Mouse (Mus musculus): ENCODE results near the gene Cpd.
"Not testable (repeated sequence)": the region's sequence is repeated elsewhere in the genome, so short reads cannot be mapped to it uniquely, and the experiment has no call there.

Cpd gene

DNA sequence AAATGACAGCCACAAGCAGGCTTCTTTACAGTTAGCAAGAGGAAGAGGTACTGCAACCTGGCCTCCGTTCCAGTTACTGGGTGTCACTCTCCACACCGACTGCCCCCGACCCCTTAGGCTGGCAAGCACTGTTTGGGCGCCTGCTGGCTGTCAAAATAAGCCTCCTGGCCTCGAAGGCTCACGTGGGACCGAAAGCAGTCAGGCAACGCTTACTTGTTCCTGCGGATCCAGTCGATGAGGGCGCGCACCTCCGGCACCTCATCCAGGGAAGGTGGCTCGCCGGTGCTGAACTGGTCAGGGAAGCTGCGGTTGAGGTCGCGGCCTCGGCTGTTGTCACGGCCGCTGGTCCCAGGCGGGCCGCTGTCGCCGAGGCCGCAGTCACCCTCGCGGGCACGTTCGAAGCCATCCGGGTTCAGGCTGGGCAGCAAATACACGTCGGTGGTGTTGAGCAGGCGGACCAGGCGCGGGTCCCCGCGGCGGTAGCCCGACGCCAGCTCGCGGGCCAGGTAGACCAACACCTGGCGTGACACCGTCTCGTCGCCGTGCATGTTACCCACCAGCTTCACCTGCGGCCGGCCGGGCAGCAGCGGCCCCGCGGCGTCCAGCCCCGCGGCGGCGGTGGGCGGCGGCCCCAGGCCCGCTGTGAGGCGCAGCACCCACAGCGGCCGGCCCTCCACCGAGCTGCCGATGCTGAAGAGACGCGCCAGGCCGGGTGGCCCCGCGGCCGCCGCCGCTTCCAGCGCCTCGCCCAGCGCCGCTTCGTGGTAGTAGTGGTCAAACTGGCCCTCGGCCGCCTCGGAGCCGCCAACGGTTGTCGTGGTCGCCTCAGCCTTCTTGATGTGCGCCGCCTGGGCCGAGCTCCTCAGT, 574 bp downstream of the Cpd start:
- peak; percentile 31 for DNase-seq

- DNase-seq, result peak; percentile 33
Measured at GRCm38 (mm10) chr11:76845275-76845980, 1.4 kb downstream of the Cpd start.

DNA sequence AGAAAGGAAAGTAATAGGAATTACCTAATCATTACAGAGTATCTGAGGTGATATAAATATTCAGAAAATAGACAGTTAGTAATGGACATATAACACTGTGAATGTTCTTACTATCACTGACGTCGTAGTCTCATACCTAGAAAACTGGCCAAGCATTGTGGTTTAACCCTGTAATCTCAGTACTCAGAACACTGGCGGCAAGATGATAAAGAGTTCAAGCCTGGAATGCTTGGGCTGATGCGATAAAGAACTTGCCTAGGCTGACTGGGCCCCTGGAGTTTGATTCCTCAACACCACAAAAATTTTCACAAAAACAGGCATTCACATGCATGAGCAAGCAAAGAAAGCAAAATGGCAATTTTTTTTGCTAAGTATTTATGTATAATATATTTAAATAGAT, 8.2 kb downstream of the Cpd start:
- DNase-seq, result no peak

DNA sequence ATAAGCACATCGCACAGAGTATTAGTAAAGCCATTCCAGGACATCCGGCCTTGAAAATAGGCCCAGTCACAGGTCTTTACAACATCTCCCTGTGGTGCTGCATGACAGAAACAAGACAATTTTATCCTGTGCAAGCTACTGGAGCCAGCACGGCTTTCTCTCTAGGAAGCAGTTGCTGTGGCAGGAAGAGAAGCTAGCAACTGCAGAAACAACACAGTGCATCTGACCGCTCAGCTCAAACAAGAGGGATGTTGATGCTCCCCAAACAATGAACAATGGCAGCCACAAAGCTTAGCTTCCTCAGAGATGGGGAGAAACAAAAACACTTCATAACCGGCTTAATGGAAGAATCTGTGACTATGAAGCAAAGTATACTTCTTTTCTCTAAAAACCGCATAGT, 10.5 kb downstream of the Cpd start:
- DNase-seq, result peak; percentile 11

DNA sequence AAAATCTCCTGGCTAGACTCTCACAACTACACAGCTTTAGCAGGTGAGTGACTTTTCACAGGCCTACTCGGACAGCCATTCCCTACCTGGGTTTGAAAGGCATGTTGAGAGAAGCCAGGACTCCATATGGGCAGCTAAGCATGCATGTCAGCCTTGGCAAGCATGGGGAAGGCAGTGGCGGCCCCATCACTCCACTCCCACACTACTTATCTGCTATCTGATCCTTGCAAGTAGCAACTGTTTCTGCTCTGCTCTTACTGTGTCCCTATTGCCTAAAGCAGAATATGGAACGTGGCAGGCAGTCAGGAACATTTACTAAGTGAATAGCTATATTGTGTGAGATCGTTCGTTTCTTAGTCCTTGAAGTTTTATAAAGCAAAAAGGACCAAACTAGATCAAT, 10.9 kb downstream of the Cpd start:
- DNase-seq, result no peak

DNA sequence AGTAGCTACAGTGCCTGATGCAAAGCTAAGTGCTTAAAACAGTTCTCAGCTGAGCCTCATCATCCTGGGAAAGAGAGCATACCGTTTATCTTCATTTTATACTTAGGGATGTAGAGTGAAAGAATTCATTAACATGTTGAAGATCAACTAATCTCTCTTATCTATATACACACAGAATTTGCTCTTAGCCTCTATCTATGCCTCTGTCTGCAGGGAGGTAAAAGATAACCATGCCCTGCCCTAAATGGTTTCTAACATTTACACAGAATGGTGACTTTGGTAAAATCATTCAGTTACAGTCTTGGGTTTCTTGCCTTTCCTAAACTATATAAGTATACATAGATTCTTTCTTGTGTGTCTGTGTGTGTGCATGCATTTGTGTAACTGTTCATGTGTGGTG, 12.2 kb downstream of the Cpd start:
- no peak for DNase-seq

- DNase-seq, result no peak
Measured at GRCm38 (mm10) chr11:76824885-76825265, 21.9 kb downstream of the Cpd start.

DNA sequence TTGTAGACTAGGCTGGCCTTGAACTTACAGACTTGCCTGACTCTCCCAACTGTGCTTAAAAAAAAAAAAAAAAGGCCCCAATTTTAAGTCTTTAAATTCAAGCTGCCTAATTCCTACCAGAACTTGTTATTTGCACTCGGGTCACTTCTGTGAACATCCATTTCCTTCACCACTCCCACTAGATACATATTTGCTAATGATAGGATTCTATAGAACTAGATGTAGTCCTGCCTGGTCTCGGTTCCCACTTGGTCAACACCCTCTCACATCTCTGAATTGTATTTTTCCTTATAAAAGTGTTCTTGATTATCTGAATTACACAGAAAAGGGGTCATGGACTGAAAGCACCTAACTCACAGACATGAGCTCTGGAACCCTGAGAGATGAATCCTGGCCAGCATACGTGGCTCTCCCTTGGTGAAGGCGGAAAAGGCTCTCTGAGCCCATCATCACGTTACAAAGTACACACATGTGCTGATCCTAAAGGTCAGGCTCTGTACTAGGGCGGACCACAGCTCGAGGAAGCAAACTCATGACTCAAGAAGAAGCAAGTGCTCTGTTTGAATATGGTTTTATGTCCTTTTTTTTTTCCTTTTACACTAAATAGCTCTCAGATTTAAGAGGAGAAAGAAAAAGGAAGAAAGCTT, 22.5 kb downstream of the Cpd start:
- DNase-seq, result no peak

DNA sequence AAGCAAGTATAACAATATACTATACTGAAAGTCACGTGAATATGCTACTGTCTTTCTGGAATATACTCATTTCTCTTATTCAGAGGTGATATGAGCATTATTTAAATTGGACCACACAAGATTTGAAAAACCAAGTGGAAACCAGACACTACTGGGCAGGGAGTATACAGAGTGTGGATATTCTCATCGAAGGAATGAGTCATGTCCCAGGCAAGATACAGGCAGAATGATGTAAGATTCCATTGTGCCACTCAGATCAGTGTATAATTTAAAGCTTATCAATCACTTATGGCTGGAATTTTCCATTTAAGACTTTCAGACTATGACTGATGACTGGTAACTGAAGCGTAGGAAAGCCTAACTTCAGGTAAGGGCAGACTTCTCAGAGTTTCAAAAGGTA, 23.2 kb downstream of the Cpd start:
- no peak for DNase-seq

DNA sequence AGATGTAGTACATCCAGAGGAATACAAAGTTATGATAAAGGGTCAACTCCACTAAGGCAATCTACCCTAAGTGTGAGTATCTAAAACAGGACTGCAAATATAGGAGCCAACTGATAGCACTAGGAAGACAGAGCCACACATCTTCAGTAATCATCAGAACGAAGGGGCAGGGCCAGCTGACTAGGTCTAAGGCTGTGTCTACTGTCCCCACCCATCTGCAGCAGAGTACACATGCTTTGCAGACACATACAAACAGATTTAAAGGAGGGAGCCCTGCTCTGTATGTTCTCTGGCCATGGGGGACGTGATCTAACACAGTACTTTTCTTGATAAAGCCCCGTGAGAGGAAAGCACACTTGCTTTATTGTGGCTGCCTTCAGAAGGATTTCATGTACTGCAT, 25.5 kb downstream of the Cpd start:
- no peak for DNase-seq

DNA sequence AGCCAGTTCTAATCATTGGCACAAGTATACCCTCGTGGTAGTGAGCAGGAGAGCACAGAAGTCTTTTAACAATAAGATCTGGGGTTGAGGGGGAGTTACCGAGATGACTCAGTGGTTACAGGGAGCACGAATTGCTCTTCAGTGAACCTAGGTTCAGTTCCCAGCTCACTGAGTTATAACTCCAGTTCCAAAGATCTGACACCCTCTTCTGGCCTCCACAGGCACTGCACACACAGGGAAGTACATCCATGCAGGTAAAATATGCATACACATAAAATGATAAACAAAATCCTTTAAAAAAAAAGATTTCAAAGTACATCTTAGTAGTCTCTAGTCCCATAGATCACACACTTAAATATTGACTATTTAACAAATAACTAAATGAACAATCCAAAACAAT, 29.2 kb downstream of the Cpd start:
- no peak for DNase-seq

DNA sequence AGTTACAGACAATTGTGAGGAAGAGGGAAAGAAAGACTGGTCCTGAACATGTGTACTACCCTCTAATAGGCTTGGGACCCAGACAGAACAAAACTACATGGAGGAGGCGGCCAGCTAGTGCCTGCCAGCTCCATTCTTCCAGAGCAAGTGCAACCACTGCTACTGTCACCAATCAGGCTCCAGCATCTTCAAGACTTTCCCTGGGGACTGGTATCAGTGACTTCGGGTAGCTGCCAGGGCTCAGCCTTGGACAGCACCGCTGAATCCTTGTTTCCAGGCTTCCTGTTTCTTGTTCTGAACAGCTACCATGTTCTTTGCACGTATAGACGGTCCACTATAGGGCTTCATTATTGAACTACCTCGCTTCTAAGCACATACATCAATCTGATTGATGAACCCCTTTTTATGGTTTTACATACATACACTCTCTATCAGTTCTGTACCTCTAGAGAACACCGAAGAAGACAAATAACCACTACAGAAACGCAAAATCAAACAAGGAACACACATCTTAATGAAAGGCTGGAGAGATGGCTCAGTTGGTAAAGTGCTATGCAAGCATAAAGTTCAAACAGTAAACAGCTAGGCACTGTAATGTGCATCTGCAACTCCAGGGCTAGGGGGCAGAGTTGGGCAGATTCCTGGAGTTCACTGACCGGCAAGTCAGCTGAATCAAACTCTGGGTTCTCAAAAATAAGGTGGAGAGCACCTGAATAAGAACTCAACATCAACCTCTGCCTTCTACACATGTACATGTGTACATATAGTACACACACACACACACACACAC, 35.9 kb downstream of the Cpd start:
- DNase-seq, result peak; percentile 38

DNA sequence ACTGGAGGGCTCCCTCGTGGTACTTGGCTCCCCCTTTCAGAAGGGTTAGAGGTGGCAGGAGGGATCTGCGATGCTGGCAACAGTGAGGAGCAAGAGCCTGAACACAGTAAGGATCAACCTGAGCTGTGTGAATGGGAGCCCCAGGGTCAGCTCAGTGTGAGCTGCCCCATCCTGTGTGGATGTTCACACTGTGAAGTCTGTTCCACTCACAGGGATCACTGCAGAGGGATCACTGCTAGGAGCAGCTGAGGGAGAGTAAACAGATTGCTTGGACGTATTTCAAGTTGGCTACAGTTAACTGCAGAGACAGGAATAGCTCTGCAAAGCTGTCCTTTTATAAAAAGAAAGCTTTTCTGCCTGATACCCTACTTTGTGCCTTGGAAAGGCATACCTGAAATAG, 37.4 kb downstream of the Cpd start:
- peak; percentile 7 for DNase-seq

DNA sequence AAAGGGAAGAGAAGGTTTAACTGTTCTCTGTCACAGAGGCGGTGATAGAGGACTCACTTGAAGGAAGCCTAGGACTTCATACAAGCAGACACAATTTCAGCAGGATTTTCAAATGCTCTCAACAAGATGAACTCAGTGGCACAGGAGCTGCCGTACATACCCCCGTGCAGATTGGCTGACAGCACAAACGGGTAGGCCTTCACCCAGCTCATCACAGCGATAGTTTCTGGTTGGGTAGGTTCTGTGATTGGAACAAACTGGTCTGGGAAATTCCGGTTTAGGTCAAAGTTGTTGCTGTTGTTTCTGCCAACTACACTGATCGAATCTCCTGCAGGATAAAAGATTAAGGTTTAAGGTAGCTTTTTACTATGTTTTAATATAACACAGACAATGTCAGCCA, 38.3 kb downstream of the Cpd start:
- DNase-seq, result no peak

DNA sequence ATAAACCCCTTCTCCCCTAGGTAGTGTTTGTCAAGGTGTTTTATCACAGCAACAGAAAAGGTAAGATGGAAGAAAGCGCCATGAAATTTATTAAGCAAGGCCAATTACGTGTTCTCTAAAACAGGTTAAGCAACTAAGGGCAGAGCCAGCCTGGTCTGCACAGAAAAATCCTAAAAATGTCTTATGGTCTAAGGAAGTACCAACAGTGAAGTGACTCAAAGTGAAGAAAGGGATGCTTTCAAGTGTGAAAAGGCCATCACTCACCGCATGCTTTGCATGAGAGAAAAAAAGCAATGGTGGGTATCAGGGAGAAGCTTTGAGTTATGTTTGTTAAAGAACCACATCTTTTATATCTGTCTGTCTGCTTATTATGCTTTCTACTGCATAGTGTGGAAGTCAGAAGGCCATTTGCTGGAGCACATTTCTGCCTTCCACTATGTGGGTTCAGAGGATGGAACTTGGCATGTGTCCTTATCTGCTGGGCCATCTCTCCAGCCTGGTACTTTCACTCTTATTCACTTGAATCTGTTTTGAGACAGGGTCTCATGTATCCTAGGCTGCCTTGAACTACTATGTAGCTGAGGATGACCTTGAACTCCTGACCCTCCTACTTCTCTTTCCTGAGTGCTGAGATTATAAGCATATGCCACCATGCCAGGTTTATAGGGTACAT, 39.7 kb downstream of the Cpd start:
- DNase-seq, result no peak

DNA sequence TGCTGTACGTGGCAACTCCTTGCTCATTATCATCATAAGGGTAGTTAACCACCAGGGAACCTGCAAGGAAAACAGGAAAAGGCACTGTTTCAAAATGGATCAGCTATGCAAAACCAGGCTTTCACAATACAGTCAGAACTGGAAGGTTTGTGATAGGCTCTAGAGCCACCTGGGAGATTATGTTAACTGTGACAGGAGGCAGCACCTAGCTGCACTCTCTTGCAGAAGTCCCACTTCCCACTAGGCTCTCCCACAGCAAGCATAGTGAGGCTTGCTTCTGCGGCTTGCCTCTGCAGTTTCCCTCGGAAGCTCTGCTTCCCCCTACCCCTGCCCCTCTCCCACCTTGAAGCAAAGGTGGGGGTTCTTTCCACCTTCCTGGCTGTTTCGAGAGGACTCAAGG, 40.8 kb downstream of the Cpd start:
- no peak for DNase-seq

DNA sequence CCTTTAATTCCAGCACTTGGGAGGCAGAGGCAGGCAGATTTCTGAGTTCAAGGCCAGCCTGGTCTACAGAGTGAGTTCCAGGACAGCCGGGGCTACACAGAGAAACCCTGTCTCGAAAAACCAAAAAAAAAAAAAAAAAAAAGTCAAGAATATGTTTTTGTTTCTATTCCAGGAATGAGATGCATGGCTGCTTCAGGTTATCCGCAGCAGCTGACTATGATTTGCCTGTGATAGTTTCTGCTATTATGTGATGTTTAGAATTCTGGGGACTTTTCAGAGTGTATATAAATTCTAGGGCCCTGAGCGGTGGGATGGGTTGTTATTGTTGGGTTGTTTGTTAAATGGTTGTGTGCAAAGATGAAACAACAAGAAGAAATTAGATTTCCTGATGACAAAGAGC, 41.7 kb downstream of the Cpd start:
- not testable (repeated sequence) for DNase-seq

DNA sequence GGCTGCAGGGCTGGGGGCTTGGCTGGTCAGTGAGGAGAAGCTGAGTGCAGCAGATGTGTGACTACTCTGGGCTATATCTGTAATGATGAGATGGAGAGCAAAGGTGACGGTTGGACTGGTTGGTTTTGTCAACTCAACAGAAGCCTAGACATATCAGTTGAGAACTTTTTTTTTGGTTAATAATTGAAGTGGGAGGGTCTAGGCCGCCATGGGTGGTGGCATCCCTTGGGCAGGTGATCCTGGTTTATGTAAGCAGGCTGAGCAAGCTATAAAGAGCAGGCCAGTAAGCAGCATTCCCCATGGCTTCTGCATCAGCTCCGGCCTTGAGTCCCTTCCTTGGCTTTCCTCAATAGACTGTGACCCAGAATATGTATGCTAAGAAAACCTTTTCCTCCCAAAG, 43.6 kb downstream of the Cpd start:
- no peak for DNase-seq

DNA sequence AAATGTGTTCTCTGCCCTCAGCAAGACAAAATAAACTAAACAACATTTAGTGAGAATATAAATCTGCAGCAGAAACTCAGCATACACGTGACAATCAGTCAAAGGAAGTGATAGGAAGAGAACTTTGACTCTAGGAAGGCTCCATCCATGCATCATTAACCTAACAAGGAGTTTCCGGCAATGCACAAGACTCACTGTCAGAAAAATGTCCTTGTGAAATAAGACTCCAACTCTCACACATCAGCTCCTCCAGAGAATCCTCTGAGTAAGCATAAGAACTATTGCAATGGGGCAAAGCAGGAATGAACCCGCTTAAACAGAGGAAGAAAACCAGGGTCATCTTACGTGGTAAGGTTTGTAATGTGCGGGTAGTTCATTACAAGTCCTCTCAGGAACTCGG, 49.6 kb downstream of the Cpd start:
- no peak for DNase-seq

DNA sequence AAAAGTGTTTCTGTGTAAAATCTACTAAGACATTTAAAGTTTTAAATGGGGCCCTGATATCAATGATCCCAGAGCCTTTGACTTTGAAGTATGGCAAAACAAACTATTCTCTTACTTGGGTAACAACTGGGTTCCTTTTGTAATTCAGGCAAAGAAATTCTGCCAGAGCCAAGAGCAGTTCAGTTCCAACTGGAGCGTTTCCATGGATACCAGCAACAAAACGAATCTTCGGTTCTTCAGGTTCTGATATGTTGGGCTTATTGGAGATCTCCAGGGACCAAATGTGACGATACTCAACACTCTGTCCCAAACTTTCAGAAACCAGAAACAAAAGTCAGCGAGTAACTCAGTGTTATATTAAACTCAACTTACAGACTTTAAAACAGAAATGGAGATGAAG, 51.5 kb downstream of the Cpd start:
- DNase-seq, result no peak

GRCm38 (mm10) chr11:76791331-76791730, 55.5 kb downstream of the Cpd start:
- DNase-seq, result no peak

DNA sequence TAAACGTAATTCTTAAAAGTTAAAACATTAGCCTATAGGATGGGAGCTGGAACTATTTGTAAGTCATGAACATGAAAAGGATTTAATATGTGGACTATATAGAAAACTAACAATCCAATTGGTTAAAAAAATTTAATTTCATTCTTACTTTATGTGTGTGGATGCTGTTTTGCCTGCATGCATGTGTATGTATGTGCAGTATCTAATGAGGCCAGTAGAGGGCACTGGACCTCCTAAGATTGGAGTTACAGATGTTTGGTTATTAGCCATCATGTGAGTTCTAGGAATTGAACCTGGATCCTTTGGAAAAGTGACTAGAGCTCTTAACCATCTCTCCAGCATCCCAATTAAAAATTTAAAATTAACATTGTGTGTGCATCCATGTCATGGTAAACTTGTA, 57.6 kb downstream of the Cpd start:
- peak; percentile 71 for DNase-seq

DNA sequence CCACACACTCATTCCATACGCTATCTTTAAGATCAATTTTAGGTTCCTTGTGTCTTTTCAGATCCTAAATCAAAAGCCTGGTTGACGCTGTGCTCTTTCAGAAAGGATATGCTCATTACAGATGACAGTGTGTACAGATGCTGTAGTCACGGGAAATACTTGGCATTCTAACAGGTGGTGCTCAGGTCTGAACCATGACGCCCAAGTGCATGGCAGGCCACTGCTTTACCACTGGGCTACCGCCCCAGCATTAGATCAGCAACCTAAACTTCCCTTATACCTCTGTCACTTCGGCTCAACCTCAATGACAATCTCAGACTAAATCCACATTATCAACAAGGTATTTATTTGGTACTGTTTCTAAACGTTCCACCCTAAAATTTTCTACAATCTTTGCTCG, 71.3 kb downstream of the Cpd start:
- DNase-seq, result no peak
